Mouse (Mus musculus) liver, postnatal 0 days (tissue): ENCODE data around the gene Slc31a2. TPM values are rescaled to one million over a fixed set of nuclear protein-coding genes. Genes with fewer than 3 reads are reported as not detected.
A peak's percentile ranks its signal among the peaks of the same experiment; 100 is the strongest.

Source experiments
- ATAC-seq: fragments of 200-750 bp; cut with Nextera tagmentation; 2 replicates; pipeline ENCODE4 v1.8.0; 2017; ENCODE audit warnings: mild to moderate bottlenecking, moderate library complexity
- DNase-seq: peaks from one replicate; pipeline ENCODE4 v3.0.0-alpha.2; 2016
- H3K27ac ChIP-seq: fragments of 300-500 bp; sonication (generic); 2 replicates; pipeline ENCODE4 v1.5.1; 2014; ENCODE audit warnings: antibody characterized with exemption, moderate library complexity, mild to moderate bottlenecking, low read depth
- H3K27me3 ChIP-seq: fragments of 300-500 bp; sonication (generic); 2 replicates; pipeline ENCODE4 v1.6.1; 2014; ENCODE audit warnings: low read length, control low read depth, mixed read lengths; ENCODE audit not compliant: insufficient read depth
- H3K36me3 ChIP-seq: fragments of 300-500 bp; sonication (generic); replicated peaks from 2 replicates; pipeline ENCODE4 v1.6.1; 2014; ENCODE audit warnings: mild to moderate bottlenecking, control low read depth, low read length, moderate library complexity, mixed read lengths; ENCODE audit not compliant: insufficient read depth
- H3K4me1 ChIP-seq: fragments of 300-500 bp; sonication (generic); 2 replicates; pipeline ENCODE4 v1.6.1; 2014; ENCODE audit warnings: antibody characterized with exemption, mild to moderate bottlenecking, control low read depth; ENCODE audit not compliant: insufficient read depth
- H3K4me2 ChIP-seq: fragments of 300-500 bp; sonication (generic); 2 replicates; pipeline ENCODE4 v1.6.1; 2014; ENCODE audit warnings: low read depth, mild to moderate bottlenecking, low read length, moderate library complexity, mixed read lengths
- H3K4me3 ChIP-seq: fragments of 300-500 bp; sonication (generic); 2 replicates; pipeline ENCODE4 v1.5.1; 2014; ENCODE audit warnings: low read depth, low read length
- H3K9ac ChIP-seq: fragments of 300-500 bp; sonication (generic); replicated peaks from 2 replicates; pipeline ENCODE4 v1.6.1; 2014; ENCODE audit warnings: mild to moderate bottlenecking, moderate library complexity
- H3K9me3 ChIP-seq: fragments of 300-500 bp; sonication (generic); 2 replicates; pipeline ENCODE4 v1.6.1; 2016; ENCODE audit warnings: mild to moderate bottlenecking, control low read depth, low read length, mixed read lengths
- CTCF ChIP-seq: sonication (generic); IDR thresholded peaks from 2 replicates; pipeline ENCODE4 v1.5.1; 2016; ENCODE audit warnings: antibody characterized with exemption, low read depth
- EP300 ChIP-seq: IDR thresholded peaks from 2 replicates; pipeline ENCODE4 v1.6.1; 2016; ENCODE audit warnings: antibody characterized with exemption, low read depth, mild to moderate bottlenecking
- WGBS: fragments of 180-500 bp; shearing (Covaris S2); extraction: QIAGEN DNeasy Blood & Tissue Kit; methylation state at CpG from one replicate; pipeline ENCODE4 v1.1.7; 2014; ENCODE audit not compliant: insufficient replicate concordance; 5-methylcytosine and 5-hydroxymethylcytosine counted together
- polyA plus RNA-seq: library from polyadenylated mRNA; unstranded; fragments of >200 nt; fragmentation: Nextera tagmentation; extraction: Ambion mirVana; gene quantifications from 2 replicates; pipeline ENCODE4 v1.2.1, GENCODE M21; 2015

The Slc31a2 gene
- polyA plus RNA-seq, 1 experiment from 2014 or later: 9.2 TPM

DNA sequence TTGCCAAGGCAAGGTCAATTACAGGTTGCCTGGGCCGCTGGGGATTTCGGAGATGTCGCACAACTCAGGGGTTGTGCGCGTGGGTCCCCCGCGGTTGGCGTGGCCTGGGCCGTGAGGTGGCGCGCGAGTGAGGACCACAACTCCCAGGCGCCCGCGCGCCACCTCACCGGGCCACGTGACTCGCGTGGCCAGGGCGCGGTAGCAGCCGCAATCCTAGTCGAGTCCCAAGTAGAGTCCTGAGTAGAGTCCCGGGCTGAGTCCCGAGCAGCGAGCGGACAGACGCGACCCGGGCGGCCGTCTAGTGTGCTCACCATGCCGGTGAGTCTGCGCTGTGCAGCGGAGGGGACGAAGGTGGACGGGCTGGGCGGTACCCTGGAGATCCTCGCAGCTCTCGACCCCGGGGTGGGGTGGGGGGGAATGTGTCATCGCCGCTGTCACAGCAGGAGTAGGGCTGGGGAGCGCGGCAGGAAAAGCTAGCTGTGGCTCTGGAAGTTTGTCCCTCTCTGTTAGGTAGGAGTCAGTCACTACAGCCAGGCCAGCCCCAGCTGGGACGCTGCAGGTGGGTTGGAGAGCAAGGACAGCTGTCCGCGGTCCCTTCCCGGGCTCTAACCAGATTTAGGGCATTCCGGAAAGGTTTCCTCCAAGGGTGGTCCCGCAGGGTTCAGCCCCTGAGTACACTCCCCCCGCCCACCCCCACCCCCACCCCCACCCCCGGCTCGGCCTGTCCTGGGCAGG is 24.1 kb downstream of the Slc31a2 start:
- Histone ChIP-seq H3K36me3 (0 out of 2 replicates have a peak, but pooled peaks cover 2% of the 10 kb centered on the region), H3K4me2 (peak overlapping the region; percentile 88), H3K27ac (peak overlapping the region; percentile 86), H3K9me3 (no peaks in the 10 kb centered on the region), H3K4me1 (peaks cover 18% of the 10 kb centered on the region), H3K27me3 (no peaks in the 10 kb centered on the region), H3K9ac (peak overlapping the region; percentile 78), H3K4me3 (peak overlapping the region; percentile 72)
- ATAC-seq (peak; percentile 87), DNase-seq (peak; percentile 79)
- WGBS: under 1% methylated on average over 54 of the region's 55 CpGs
- TF ChIP-seq EP300 (no peak), CTCF (peak; percentile 20; the same call in 1 of the 2 replicates)

GRCm38 (mm10) chr4:62286992-62287900 is 24.9 kb downstream of the Slc31a2 start:
- peak overlapping the region; percentile 72 for H3K4me3 ChIP-seq
- DNase-seq (no peak), ATAC-seq (peak; percentile 18; the same call in 1 of the 2 replicates)
- H3K9me3 ChIP-seq: no peaks in the 10 kb centered on the region
- H3K4me2 ChIP-seq: peak overlapping the region; percentile 88
- H3K27me3 ChIP-seq: no peaks in the 10 kb centered on the region
- H3K9ac ChIP-seq: peak overlapping the region; percentile 78
- TF ChIP-seq EP300 (no peak), CTCF (no peak)
- peaks cover 5% of the 10 kb centered on the region; the same call in 1 of the 2 replicates for H3K36me3 ChIP-seq
- peaks cover 20% of the 10 kb centered on the region for H3K4me1 ChIP-seq
- H3K27ac ChIP-seq: peak overlapping the region; percentile 86
- 8% methylated on average over 12 of the region's 12 CpGs for WGBS

DNA sequence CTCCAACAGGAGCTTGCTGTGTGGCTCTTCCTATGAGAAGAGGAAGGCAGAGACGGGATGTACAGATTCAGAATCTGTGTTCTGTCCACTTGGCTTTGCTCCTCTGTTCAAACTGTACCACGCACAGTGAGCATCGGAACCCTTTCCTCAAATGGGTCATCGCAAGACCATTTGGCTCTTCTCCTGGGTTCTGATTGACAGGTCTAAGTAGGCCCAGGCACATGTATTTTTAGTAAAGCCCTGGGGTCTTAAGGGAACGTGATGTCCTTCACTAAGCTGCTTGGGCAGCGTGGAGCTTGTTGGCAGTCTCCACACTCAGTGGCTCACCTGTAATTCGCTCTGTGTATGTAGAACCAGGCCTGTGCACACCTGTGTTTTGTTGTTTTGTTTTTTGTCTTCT is 26.9 kb downstream of the Slc31a2 start:
- no peak overlapping the region for H3K4me3 ChIP-seq
- no peak overlapping the region for H3K9ac ChIP-seq
- peaks cover 14% of the 10 kb centered on the region for H3K36me3 ChIP-seq
- 75% methylated on average over 7 of the region's 7 CpGs for WGBS
- no peaks in the 10 kb centered on the region for H3K9me3 ChIP-seq
- ATAC-seq (no peak), DNase-seq (no peak)
- H3K27ac ChIP-seq: no peak overlapping the region
- H3K27me3 ChIP-seq: no peaks in the 10 kb centered on the region
- peaks cover 20% of the 10 kb centered on the region for H3K4me1 ChIP-seq
- H3K4me2 ChIP-seq: peak overlapping the region; percentile 88; the same call in 1 of the 2 replicates
- TF ChIP-seq CTCF: no peak
- no peak for TF ChIP-seq EP300

- 67% methylated on average over 9 of the region's 9 CpGs for WGBS
- no peak overlapping the region for H3K9ac ChIP-seq
- TF ChIP-seq CTCF (no peak), EP300 (no peak)
- no peaks in the 10 kb centered on the region for H3K9me3 ChIP-seq
- H3K4me1 ChIP-seq: peaks cover 17% of the 10 kb centered on the region
- ATAC-seq: no peak
- H3K27ac ChIP-seq: 0 out of 2 replicates have a peak overlapping the region, but pooled peaks have one; percentile 22
- no peak overlapping the region for H3K4me3 ChIP-seq
- peaks cover 19% of the 10 kb centered on the region for H3K36me3 ChIP-seq
- DNase-seq: peak; percentile 43
- no peaks in the 10 kb centered on the region for H3K27me3 ChIP-seq
- no peak overlapping the region; the same call in 1 of the 2 replicates for H3K4me2 ChIP-seq
Measured at GRCm38 (mm10) chr4:62290816-62291505, 28.6 kb downstream of the Slc31a2 start.

GRCm38 (mm10) chr4:62292461-62293180 is 30.3 kb downstream of the Slc31a2 start:
- ATAC-seq (no peak), DNase-seq (no peak)
- no peak overlapping the region for H3K4me2 ChIP-seq
- H3K4me3 ChIP-seq: no peak overlapping the region
- no peaks in the 10 kb centered on the region for H3K27me3 ChIP-seq
- no peak for TF ChIP-seq CTCF
- no peak for TF ChIP-seq EP300
- 75% methylated on average over 8 of the region's 8 CpGs for WGBS
- H3K9me3 ChIP-seq: no peaks in the 10 kb centered on the region
- no peak overlapping the region for H3K9ac ChIP-seq
- H3K4me1 ChIP-seq: peaks cover 10% of the 10 kb centered on the region
- no peak overlapping the region for H3K27ac ChIP-seq
- peaks cover 34% of the 10 kb centered on the region for H3K36me3 ChIP-seq
